ENCODE assay signal across 12 mouse cellular contexts in genomic region chr14:52012553-52012952, GRCm38 (mm10). TPM values are rescaled to one million over a fixed set of nuclear protein-coding genes. Genes with fewer than 3 reads are reported as not detected.
DNase-seq lines count a peak whose midpoint lies in the region; ATAC-seq and TF ChIP-seq lines count a peak whose summit lies in the region.
"Had no signal": no experiment of that assay in that cellular context is flagged by ENCODE, and none has a peak within 500 bp of the region (broad histone marks: within the 10 kb centered on the region; RNA-seq: fewer than 3 reads in every experiment).

No protein-coding gene starts in this region.

- H3K4me3 ChIP-seq in gastrocnemius, adult 2 months = no peak overlapping the region
- no peak overlapping the region for H3K4me3 ChIP-seq in limb, embryonic 11.5 days (ENCODE audit: low read depth, low read length)
- H3K4me3 ChIP-seq: liver, embryonic 12.5 days had no signal

- DNase-seq in gastrocnemius, adult 2 months = no peak
- DNase-seq in gastrocnemius, postnatal 14 days = no peak
- peak; percentile 8 for DNase-seq in thymus, postnatal 4 days
- DNase-seq in thymus, postnatal 25 days = no peak
- DNase-seq in limb, embryonic 11.5 days (ENCODE audit: low spot score) = peak; percentile 20
- DNase-seq in frontal cortex, postnatal 10 days (ENCODE audit: low spot score in 2 of 2) = no peak
- no peak for DNase-seq in left cerebral cortex, adult 18-20 months (ENCODE audit: low spot score in 2 of 2)
- no peak for DNase-seq in gastrocnemius, adult 8-10 months (ENCODE audit: low spot score in 2 of 2)
- DNase-seq: kidney, adult 8-10 months had no signal

- WGBS in limb, embryonic 11.5 days = 71% methylated on average over 5 of the region's 5 CpGs

- no peaks in the 10 kb centered on the region; the same call in 1 of the 2 replicates for H3K36me3 ChIP-seq in limb, embryonic 11.5 days (ENCODE audit: control insufficient read depth, insufficient read depth, low read length)

- no peak for ATAC-seq in limb, embryonic 11.5 days (ENCODE audit: insufficient number of reproducible peaks, low FRiP score, low TSS enrichment, low read depth)
- ATAC-seq: liver, embryonic 12.5 days had no signal

- H3K27me3 ChIP-seq in limb, embryonic 11.5 days (ENCODE audit: control insufficient read depth, insufficient read depth, low read length) = no peaks in the 10 kb centered on the region

- H3K9me3 ChIP-seq in limb, embryonic 11.5 days (ENCODE audit: control insufficient read depth, low read length) = no peaks in the 10 kb centered on the region
- H3K9me3 ChIP-seq: liver, embryonic 12.5 days had no signal

- peak overlapping the region; percentile 58; the same call in 1 of the 2 replicates for H3K4me2 ChIP-seq in limb, embryonic 11.5 days (ENCODE audit: low read depth, severe bottlenecking)
- H3K4me2 ChIP-seq: liver, embryonic 12.5 days had no signal

- peak overlapping the region; percentile 40 for H3K27ac ChIP-seq in gastrocnemius, adult 2 months
- H3K27ac ChIP-seq in limb, embryonic 11.5 days (replicated peaks; ENCODE audit: low read depth, low read length) = no peak overlapping the region
- H3K27ac ChIP-seq: liver, embryonic 12.5 days had no signal

- intact Hi-C loops in gastrocnemius, adult 2 months (cut with DNase I) = no loop called here
- intact Hi-C loops in gastrocnemius, postnatal 14 days (cut with DNase I; ENCODE audit: low total_unique reads) = no loop called here

- no peak overlapping the region for H3K9ac ChIP-seq in limb, embryonic 11.5 days (ENCODE audit: low read length)
- H3K9ac ChIP-seq: liver, embryonic 12.5 days had no signal

- TF ChIP-seq CTCF in gastrocnemius, adult 2 months (IDR thresholded peaks at IDR 0.05) = no peak

- H3K4me1 ChIP-seq in limb, embryonic 11.5 days (ENCODE audit: control insufficient read depth, insufficient read depth, low read length) = peaks cover 37% of the 10 kb centered on the region

RNA-seq across cellular contexts. Expression of gene Tmem253, which starts 2.9 kb away (rescaled TPM):
- 1 to 10 TPM in 1 of 2 experiments, under 1 TPM in 1; 0.46 to 2.6 TPM for total RNA-seq in gastrocnemius, adult 2 months (2021)
- under 1 TPM; 0.55 to 0.62 TPM for total RNA-seq in gastrocnemius, postnatal 14 days (2021)
- 0.60 and 1.3 TPM in 2 replicates for polyA plus RNA-seq in limb, embryonic 11.5 days (2014; fragmentation: Nextera tagmentation; extraction: Ambion mirVana)
- total RNA-seq in left cerebral cortex, adult 18-20 months (2021) = under 1 TPM; 0.28 to 0.56 TPM
- total RNA-seq in gastrocnemius, adult 8-10 months (2022) = 1 to 10 TPM in 3 of 4 experiments, under 1 TPM in 1; 0.60 to 1.4 (median 1.2) TPM

RNA-seq across cellular contexts. Expression of gene Zfp219, which starts 8.0 kb away (rescaled TPM):
- 10 to 100 TPM; 13.5 to 13.8 TPM for total RNA-seq in gastrocnemius, adult 2 months (2021)
- 10 to 100 TPM; 13.3 to 13.4 TPM for total RNA-seq in gastrocnemius, postnatal 14 days (2021)
- polyA plus RNA-seq in limb, embryonic 11.5 days (2014; fragmentation: Nextera tagmentation; extraction: Ambion mirVana) = 51.6 and 52.0 TPM in 2 replicates
- total RNA-seq in left cerebral cortex, adult 18-20 months (2021) = 10 to 100 TPM; 40.6 to 41.3 TPM
- total RNA-seq in gastrocnemius, adult 8-10 months (2022) = 10 to 100 TPM in 3 of 4 experiments, 1 to 10 TPM in 1; 9.9 to 14.0 (median 13.0) TPM

RNA-seq across cellular contexts. Expression of gene Arhgef40, which starts 28.0 kb away (rescaled TPM):
- total RNA-seq in gastrocnemius, adult 2 months (2021) = 10 to 100 TPM in 1 of 2 experiments, 1 to 10 TPM in 1; 9.6 to 14.1 TPM
- total RNA-seq in gastrocnemius, postnatal 14 days (2021) = 10 to 100 TPM; 24.2 to 32.0 TPM
- 154 and 158 TPM in 2 replicates for polyA plus RNA-seq in limb, embryonic 11.5 days (2014; fragmentation: Nextera tagmentation; extraction: Ambion mirVana)
- 10 to 100 TPM; 23.4 to 28.6 TPM for total RNA-seq in left cerebral cortex, adult 18-20 months (2021)
- total RNA-seq in gastrocnemius, adult 8-10 months (2022) = 1 to 10 TPM; 5.7 to 9.4 (median 6.2) TPM

RNA-seq across cellular contexts. Expression of gene Olfr221, which starts 29.7 kb away (rescaled TPM):
- total RNA-seq in gastrocnemius, adult 2 months (2021) = not detected
- not detected for total RNA-seq in gastrocnemius, postnatal 14 days (2021)
- not detected in 2 replicates for polyA plus RNA-seq in limb, embryonic 11.5 days (2014; fragmentation: Nextera tagmentation; extraction: Ambion mirVana)
- not detected for total RNA-seq in left cerebral cortex, adult 18-20 months (2021)
- not detected for total RNA-seq in gastrocnemius, adult 8-10 months (2022)
- total RNA-seq: gastrocnemius, adult 18-20 months had no signal
- polyA plus RNA-seq: liver, embryonic 12.5 days; thymus, adult 2 months had no signal

Comparison
In these comparisons a context has a peak if more than half of its experiments do, and no peak if none do; other contexts are left out.
1. DNase-seq: peak in thymus, postnatal 4 days (single experiment) and limb, embryonic 11.5 days (single experiment); none in gastrocnemius, adult 2 months (single experiment), gastrocnemius, postnatal 14 days (single experiment), thymus, postnatal 25 days (single experiment), frontal cortex, postnatal 10 days (0 of 2), left cerebral cortex, adult 18-20 months (0 of 2) and gastrocnemius, adult 8-10 months (0 of 2).